9 mouse cellular contexts compared by ENCODE assay signal in genomic region chr4:119917502-119917901, GRCm38 (mm10).
DNase-seq lines count a peak whose midpoint lies in the region; ATAC-seq and TF ChIP-seq lines count a peak whose summit lies in the region.
"Had no signal": no experiment of that assay in that cellular context is flagged by ENCODE, and none has a peak within 500 bp of the region (broad histone marks: within the 10 kb centered on the region; RNA-seq: fewer than 3 reads in every experiment).

No protein-coding gene starts in this region.

- 70% methylated on average over 7 of the region's 7 CpGs for WGBS in heart, embryonic 11.5 days (ENCODE audit: insufficient replicate concordance)
- 78% methylated on average over 7 of the region's 7 CpGs for WGBS in spleen, adult 2 months
- WGBS in embryonic facial prominence, embryonic 11.5 days, result 80% methylated on average over 7 of the region's 7 CpGs

- ATAC-seq in heart, embryonic 11.5 days (replicated peaks; ENCODE audit: insufficient number of reproducible peaks, low FRiP score, low TSS enrichment), result no peak
- ATAC-seq in embryonic facial prominence, embryonic 11.5 days (replicated peaks; ENCODE audit: insufficient number of reproducible peaks, low FRiP score, low TSS enrichment, low read depth), result no peak
- ATAC-seq in frontal cortex, adult (ENCODE audit: low TSS enrichment), result no peak
- ATAC-seq in erythroid progenitor cell, adult 5-6 weeks (replicated peaks; ENCODE audit: low FRiP score, poor library complexity, severe bottlenecking), result no peak

- no peak overlapping the region for H3K9ac ChIP-seq in heart, embryonic 11.5 days (ENCODE audit: low read depth, low read length)
- H3K9ac ChIP-seq in embryonic facial prominence, embryonic 11.5 days (replicated peaks; ENCODE audit: low read length), result no peak overlapping the region
- H3K9ac ChIP-seq: hindbrain, embryonic 15.5 days had no signal

- peak; percentile 37; the same call in 1 of the 2 replicates for TF ChIP-seq CTCF in spleen, adult 2 months (IDR thresholded peaks at IDR 0.05; ENCODE audit: extremely low read depth, insufficient read depth, insufficient read length, insufficient replicate concordance)

- intact Hi-C loops in heart, postnatal 10 days (cut with DNase I), result loop anchor here (5.0 kb wide), 1 partner anchor 210 kb away; no protein-coding TSS in a partner anchor

- H3K27me3 ChIP-seq in heart, embryonic 11.5 days (ENCODE audit: control insufficient read depth, insufficient read depth, low read length), result no peaks in the 10 kb centered on the region
- no peaks in the 10 kb centered on the region for H3K27me3 ChIP-seq in spleen, adult 2 months (ENCODE audit: control insufficient read depth, insufficient read depth, low read length)
- no peaks in the 10 kb centered on the region for H3K27me3 ChIP-seq in embryonic facial prominence, embryonic 11.5 days (ENCODE audit: control insufficient read depth, insufficient read depth, low read length)
- H3K27me3 ChIP-seq: hindbrain, embryonic 15.5 days had no signal

- H3K36me3 ChIP-seq in heart, embryonic 11.5 days (ENCODE audit: control insufficient read depth, insufficient read depth, low read length), result no peaks in the 10 kb centered on the region
- no peaks in the 10 kb centered on the region for H3K36me3 ChIP-seq in spleen, adult 2 months (ENCODE audit: control insufficient read depth, insufficient read depth, low read length)
- no peaks in the 10 kb centered on the region for H3K36me3 ChIP-seq in embryonic facial prominence, embryonic 11.5 days (replicated peaks; ENCODE audit: control insufficient read depth, insufficient read depth, low read depth, low read length)
- H3K36me3 ChIP-seq: hindbrain, embryonic 15.5 days had no signal

- no peak overlapping the region for H3K4me2 ChIP-seq in heart, embryonic 11.5 days
- H3K4me2 ChIP-seq in embryonic facial prominence, embryonic 11.5 days (ENCODE audit: low read depth, low read length), result no peak overlapping the region
- H3K4me2 ChIP-seq: hindbrain, embryonic 15.5 days had no signal

- TF ChIP-seq POLR2A in spleen, adult 2 months (IDR thresholded peaks at IDR 0.05; ENCODE audit: low read depth, low read length), result no peak

- H3K9me3 ChIP-seq in heart, embryonic 11.5 days (replicated peaks; ENCODE audit: control insufficient read depth, low read length), result no peaks in the 10 kb centered on the region
- no peaks in the 10 kb centered on the region for H3K9me3 ChIP-seq in embryonic facial prominence, embryonic 11.5 days (replicated peaks; ENCODE audit: control insufficient read depth, low read length)
- H3K9me3 ChIP-seq: hindbrain, embryonic 15.5 days had no signal

- peak; percentile 32 to 61 for DNase-seq in heart, postnatal 10 days
- peak; percentile 3 to 40 for DNase-seq in spleen, adult 2 months (ENCODE audit: low read depth in 1 of 2, low spot score in 2 of 2)
- no peak for DNase-seq in spleen, adult 12 weeks (ENCODE audit: low spot score)
- DNase-seq in embryonic facial prominence, embryonic 11.5 days (ENCODE audit: low spot score), result peak; percentile 54
- peak; percentile 43 to 69 for DNase-seq in thymus, postnatal 10 days (ENCODE audit: low spot score in 2 of 2)

- H3K4me1 ChIP-seq in heart, embryonic 11.5 days (ENCODE audit: control insufficient read depth, insufficient read depth, low read length), result no peaks in the 10 kb centered on the region
- no peaks in the 10 kb centered on the region for H3K4me1 ChIP-seq in spleen, adult 2 months (ENCODE audit: control insufficient read depth, insufficient read depth, insufficient read length)
- no peaks in the 10 kb centered on the region for H3K4me1 ChIP-seq in embryonic facial prominence, embryonic 11.5 days (ENCODE audit: control insufficient read depth, insufficient read depth, low read length)

- H3K4me3 ChIP-seq in heart, embryonic 11.5 days (ENCODE audit: low read depth, low read length), result no peak overlapping the region
- no peak overlapping the region for H3K4me3 ChIP-seq in spleen, adult 2 months (ENCODE audit: extremely low read depth, insufficient read depth, insufficient read length)
- H3K4me3 ChIP-seq in embryonic facial prominence, embryonic 11.5 days (ENCODE audit: low read depth, low read length), result no peak overlapping the region
- H3K4me3 ChIP-seq: hindbrain, embryonic 15.5 days had no signal

- H3K27ac ChIP-seq in heart, embryonic 11.5 days (ENCODE audit: low read depth, low read length), result no peak overlapping the region
- no peak overlapping the region for H3K27ac ChIP-seq in spleen, adult 2 months (ENCODE audit: insufficient read depth, low read length)
- H3K27ac ChIP-seq in embryonic facial prominence, embryonic 11.5 days (replicated peaks; ENCODE audit: low read depth, low read length), result no peak overlapping the region
- H3K27ac ChIP-seq: hindbrain, embryonic 15.5 days had no signal
